Mouse (Mus musculus) hindbrain, embryonic 11.5 days (tissue): Measurements from ENCODE around the gene Smpdl3a. TPM values are rescaled to one million over a fixed set of nuclear protein-coding genes. Genes with fewer than 3 reads are reported as not detected.

Experiments
- ATAC-seq: fragments of 200-750 bp; cut with Nextera tagmentation; 2 replicates; pipeline ENCODE4 v1.8.0; 2017; ENCODE audit warnings: mild to moderate bottlenecking, moderate TSS enrichment, moderate library complexity; ENCODE audit not compliant: low FRiP score
- DNase-seq: peaks from one replicate; pipeline ENCODE4 v3.0.0-alpha.2; 2015; ENCODE audit warnings: low spot score
- H3K27ac ChIP-seq: fragments of 300-500 bp; sonication (generic); 2 replicates; pipeline ENCODE4 v1.5.1; 2014; ENCODE audit warnings: mild to moderate bottlenecking, low read depth, low read length
- H3K27me3 ChIP-seq: fragments of 300-500 bp; sonication (generic); 2 replicates; pipeline ENCODE4 v1.6.1; 2014; ENCODE audit warnings: mild to moderate bottlenecking, low read length, moderate library complexity, mixed read lengths; ENCODE audit not compliant: control insufficient read depth, insufficient read depth
- H3K36me3 ChIP-seq: fragments of 300-500 bp; sonication (generic); 2 replicates; pipeline ENCODE4 v1.6.1; 2014; ENCODE audit warnings: mild to moderate bottlenecking, low read length, moderate library complexity, mixed read lengths; ENCODE audit not compliant: control insufficient read depth, insufficient read depth
- H3K4me1 ChIP-seq: fragments of 300-500 bp; sonication (generic); replicated peaks from 2 replicates; pipeline ENCODE4 v1.6.1; 2014; ENCODE audit warnings: low read length, mixed read lengths; ENCODE audit not compliant: control insufficient read depth, insufficient read depth
- H3K4me2 ChIP-seq: fragments of 300-500 bp; sonication (generic); replicated peaks from 2 replicates; pipeline ENCODE4 v1.6.1; 2014; ENCODE audit warnings: mild to moderate bottlenecking, low read depth, low read length
- H3K4me3 ChIP-seq: fragments of 300-500 bp; sonication (generic); 2 replicates; pipeline ENCODE4 v1.5.1; 2014; ENCODE audit warnings: low read depth, low read length
- H3K9ac ChIP-seq: fragments of 300-500 bp; sonication (generic); 2 replicates; pipeline ENCODE4 v1.6.1; 2014; ENCODE audit warnings: low read depth, low read length
- H3K9me3 ChIP-seq: fragments of 300-500 bp; sonication (generic); 2 replicates; pipeline ENCODE4 v1.6.1; 2016; ENCODE audit warnings: low read length; ENCODE audit not compliant: control insufficient read depth
- WGBS: fragments of 180-500 bp; shearing (Covaris S2); extraction: QIAGEN DNeasy Blood & Tissue Kit; methylation state at CpG from one replicate; pipeline ENCODE4 v1.1.7; 2014; 5-methylcytosine and 5-hydroxymethylcytosine counted together
- polyA plus RNA-seq: library from polyadenylated mRNA; unstranded; fragments of >200 nt; fragmentation: Nextera tagmentation; extraction: Ambion mirVana; gene quantifications from 2 replicates; pipeline ENCODE4 v1.2.1, GENCODE M21; 2014

Gene Smpdl3a
- polyA plus RNA-seq, 1 experiment from 2014 or later: 13.9 TPM

- Histone ChIP-seq H3K4me2 (no peak overlapping the region), H3K36me3 (no peaks in the 10 kb centered on the region), H3K4me1 (no peaks in the 10 kb centered on the region), H3K4me3 (no peak overlapping the region), H3K27ac (no peak overlapping the region), H3K9ac (no peak overlapping the region), H3K27me3 (no peaks in the 10 kb centered on the region; the same call in 1 of the 2 replicates), H3K9me3 (no peaks in the 10 kb centered on the region)
- DNase-seq: no peak
- no peak for ATAC-seq
Observed at GRCm38 (mm10) chr10:57835982-57836381, 41.8 kb downstream of the Smpdl3a start.

- ATAC-seq (peak; percentile 57; the same call in 1 of the 2 replicates), DNase-seq (peak; percentile 74)
- Histone ChIP-seq H3K27me3 (no peaks in the 10 kb centered on the region), H3K4me2 (no peak overlapping the region), H3K27ac (no peak overlapping the region), H3K36me3 (no peaks in the 10 kb centered on the region), H3K9ac (no peak overlapping the region), H3K4me3 (no peak overlapping the region), H3K9me3 (no peaks in the 10 kb centered on the region), H3K4me1 (no peaks in the 10 kb centered on the region)
- WGBS: 39% methylated on average over 8 of the region's 8 CpGs
Observed at GRCm38 (mm10) chr10:57841638-57842509, 47.7 kb downstream of the Smpdl3a start.

GRCm38 (mm10) chr10:57847916-57848682 lies 54.0 kb downstream of the Smpdl3a start:
- Histone ChIP-seq H3K9ac (no peak overlapping the region), H3K4me1 (no peaks in the 10 kb centered on the region), H3K36me3 (no peaks in the 10 kb centered on the region), H3K27ac (no peak overlapping the region), H3K9me3 (no peaks in the 10 kb centered on the region), H3K27me3 (no peaks in the 10 kb centered on the region), H3K4me3 (no peak overlapping the region), H3K4me2 (no peak overlapping the region)
- 58% methylated on average over 5 of the region's 6 CpGs for WGBS
- ATAC-seq: peak; percentile 40; the same call in 1 of the 2 replicates
- DNase-seq: peak; percentile 76

Other genes with a start within 250 kb of the Smpdl3a start
- 2.1 and 4.1 TPM in 2 replicates for gene Pkib, start 162.4 kb upstream of the Smpdl3a start, polyA plus RNA-seq
- gene Fabp7, start 9.5 kb upstream of the Smpdl3a start, polyA plus RNA-seq: 1,341 and 1,349 TPM in 2 replicates